Mouse (Mus musculus) embryonic facial prominence, embryonic 15.5 days (tissue): Measurements from ENCODE around the gene Ovol3. TPM values are rescaled to one million over a fixed set of nuclear protein-coding genes. Genes with fewer than 3 reads are reported as not detected.
"Not testable (repeated sequence)": the region's sequence is repeated elsewhere in the genome, so short reads cannot be mapped to it uniquely, and the experiment has no call there.

Source experiments
- ATAC-seq: fragments of 200-750 bp; cut with Nextera tagmentation; 2 replicates; pipeline ENCODE4 v1.8.0; 2017; ENCODE audit warnings: low read depth, moderate TSS enrichment; ENCODE audit not compliant: insufficient number of reproducible peaks, low FRiP score, low TSS enrichment
- H3K27ac ChIP-seq: fragments of 300-500 bp; sonication (generic); replicated peaks from 2 replicates; pipeline ENCODE4 v1.5.1; 2015; ENCODE audit warnings: mild to moderate bottlenecking, inconsistent platforms
- H3K27me3 ChIP-seq: fragments of 300-500 bp; sonication (generic); 2 replicates; pipeline ENCODE4 v1.6.1; 2015; ENCODE audit warnings: inconsistent platforms
- H3K36me3 ChIP-seq: fragments of 300-500 bp; sonication (generic); 2 replicates; pipeline ENCODE4 v1.6.1; 2015; ENCODE audit warnings: mild to moderate bottlenecking, inconsistent platforms
- H3K4me1 ChIP-seq: fragments of 300-500 bp; sonication (generic); 2 replicates; pipeline ENCODE4 v1.6.1; 2015; ENCODE audit warnings: inconsistent platforms
- H3K4me2 ChIP-seq: fragments of 300-500 bp; sonication (generic); replicated peaks from 2 replicates; pipeline ENCODE4 v1.6.1; 2015; ENCODE audit warnings: mild to moderate bottlenecking, inconsistent platforms
- H3K4me3 ChIP-seq: fragments of 300-500 bp; sonication (generic); replicated peaks from 2 replicates; pipeline ENCODE4 v1.5.1; 2015; ENCODE audit warnings: mild to moderate bottlenecking, inconsistent platforms
- H3K9ac ChIP-seq: fragments of 300-500 bp; sonication (generic); 2 replicates; pipeline ENCODE4 v1.6.1; 2015; ENCODE audit warnings: inconsistent platforms
- H3K9me3 ChIP-seq: fragments of 300-500 bp; sonication (generic); replicated peaks from 2 replicates; pipeline ENCODE4 v1.6.1; 2016; ENCODE audit warnings: inconsistent platforms
- WGBS: fragments of 180-500 bp; shearing (Covaris S2); methylation state at CpG from one replicate; pipeline ENCODE4 v1.1.7; 2015; 5-methylcytosine and 5-hydroxymethylcytosine counted together
- polyA plus RNA-seq: library from polyadenylated mRNA; unstranded; fragments of >200 nt; fragmentation: Nextera tagmentation; extraction: Ambion mirVana; gene quantifications from 2 replicates; pipeline ENCODE4 v1.2.1, GENCODE M21; 2015

Gene Ovol3
- polyA plus RNA-seq, 1 experiment from 2014 or later = 0.31 TPM

GRCm38 (mm10) chr7:30202895-30203690, 32.4 kb downstream of the Ovol3 start:
- no peaks in the 10 kb centered on the region for H3K9me3 ChIP-seq
- no peak overlapping the region for H3K4me2 ChIP-seq
- H3K9ac ChIP-seq = no peak overlapping the region
- no peak overlapping the region for H3K4me3 ChIP-seq
- no peaks in the 10 kb centered on the region for H3K36me3 ChIP-seq
- ATAC-seq = no peak
- H3K27ac ChIP-seq = no peak overlapping the region
- H3K27me3 ChIP-seq = no peaks in the 10 kb centered on the region
- WGBS = 69% methylated on average over 11 of the region's 11 CpGs
- H3K4me1 ChIP-seq = peaks cover 4% of the 10 kb centered on the region; the same call in 1 of the 2 replicates

GRCm38 (mm10) chr7:30200661-30201060, 34.9 kb downstream of the Ovol3 start:
- not testable (repeated sequence) for H3K27ac ChIP-seq, H3K36me3 ChIP-seq
- 82% methylated on average over 5 of the region's 5 CpGs for WGBS

GRCm38 (mm10) chr7:30200200-30200599, 35.3 kb downstream of the Ovol3 start:
- Histone ChIP-seq H3K27ac (no peak overlapping the region), H3K9me3 (no peaks in the 10 kb centered on the region), H3K4me3 (no peak overlapping the region), H3K4me2 (no peak overlapping the region), H3K27me3 (no peaks in the 10 kb centered on the region), H3K4me1 (peaks cover 7% of the 10 kb centered on the region), H3K36me3 (no peaks in the 10 kb centered on the region), H3K9ac (no peak overlapping the region)
- 74% methylated on average over 5 of the region's 5 CpGs for WGBS
- no peak for ATAC-seq

More at GRCm38 (mm10) chr7:30200661-30201060, 34.9 kb downstream of the Ovol3 start:
- H3K9me3 ChIP-seq, H3K27me3 ChIP-seq, ATAC-seq, H3K4me2 ChIP-seq, H3K9ac ChIP-seq, H3K4me1 ChIP-seq, H3K4me3 ChIP-seq: not testable (repeated sequence)

DNA sequence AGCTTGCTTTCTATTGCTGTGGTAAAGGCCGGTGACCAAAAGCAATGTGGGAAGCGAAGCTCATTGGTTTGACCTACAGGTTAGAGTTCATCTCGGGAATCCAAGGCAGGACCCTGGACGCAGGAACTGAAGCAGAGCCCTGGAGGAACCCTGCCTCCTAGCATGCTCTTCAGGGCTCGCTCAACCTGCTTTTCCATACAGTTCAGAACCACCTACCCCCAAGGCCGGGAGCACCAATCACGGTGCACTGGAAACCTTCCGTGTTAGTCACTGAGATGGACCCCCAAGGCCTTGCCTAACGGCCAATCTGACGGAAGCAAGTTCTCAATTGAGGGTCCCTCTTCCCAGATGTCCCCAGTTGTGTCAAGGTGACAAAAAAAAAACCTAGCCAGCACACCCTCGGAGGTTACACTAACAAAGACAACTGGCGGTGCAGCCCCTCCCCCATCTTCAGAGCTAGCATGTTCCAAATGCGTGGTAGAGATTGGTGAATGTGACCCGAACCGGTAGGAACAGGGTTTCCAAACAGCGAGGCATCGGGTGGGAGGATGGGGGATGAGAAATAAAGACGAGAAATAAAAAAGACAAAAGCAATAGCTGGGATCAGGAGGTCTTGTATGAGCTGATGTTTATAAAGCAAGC, 35.9 kb downstream of the Ovol3 start:
- no peak for ATAC-seq
- Histone ChIP-seq H3K36me3 (no peaks in the 10 kb centered on the region), H3K4me2 (no peak overlapping the region), H3K4me3 (no peak overlapping the region), H3K4me1 (peaks cover 10% of the 10 kb centered on the region), H3K27me3 (no peaks in the 10 kb centered on the region), H3K27ac (no peak overlapping the region), H3K9ac (no peak overlapping the region), H3K9me3 (no peaks in the 10 kb centered on the region)
- 73% methylated on average over 18 of the region's 18 CpGs for WGBS

- Histone ChIP-seq H3K4me1 (peaks cover 11% of the 10 kb centered on the region), H3K9me3 (no peaks in the 10 kb centered on the region), H3K4me3 (peak within 1 kb of the TSS; percentile 19; the same call in 1 of the 2 replicates), H3K4me2 (peak within 1 kb of the TSS; percentile 36), H3K27ac (peak within 1 kb of the TSS; percentile 48; the same call in 1 of the 2 replicates), H3K36me3 (no peaks in the 10 kb centered on the region), H3K27me3 (no peaks in the 10 kb centered on the region), H3K9ac (no peak within 1 kb of the TSS)
- ATAC-seq = no peak
- WGBS = 5% methylated on average over 8 of the region's 8 CpGs
Measured at GRCm38 (mm10) chr7:30198481-30198971, 37.0 kb downstream of the Ovol3 start, which contains the start of gene Capns1. Gene Capns1 (minus strand): TSS chr7:30198811.

- H3K4me2 ChIP-seq = no peak overlapping the region
- ATAC-seq = no peak
- H3K4me1 ChIP-seq = peaks cover 20% of the 10 kb centered on the region
- H3K9me3 ChIP-seq = no peaks in the 10 kb centered on the region
- peak overlapping the region; percentile 14; the same call in 1 of the 2 replicates for H3K27ac ChIP-seq
- WGBS = 57% methylated on average over 5 of the region's 5 CpGs
- no peak overlapping the region for H3K9ac ChIP-seq
- no peaks in the 10 kb centered on the region for H3K27me3 ChIP-seq
- H3K36me3 ChIP-seq = no peaks in the 10 kb centered on the region
- no peak overlapping the region for H3K4me3 ChIP-seq
Measured at GRCm38 (mm10) chr7:30197592-30198129, 37.9 kb downstream of the Ovol3 start.

DNA sequence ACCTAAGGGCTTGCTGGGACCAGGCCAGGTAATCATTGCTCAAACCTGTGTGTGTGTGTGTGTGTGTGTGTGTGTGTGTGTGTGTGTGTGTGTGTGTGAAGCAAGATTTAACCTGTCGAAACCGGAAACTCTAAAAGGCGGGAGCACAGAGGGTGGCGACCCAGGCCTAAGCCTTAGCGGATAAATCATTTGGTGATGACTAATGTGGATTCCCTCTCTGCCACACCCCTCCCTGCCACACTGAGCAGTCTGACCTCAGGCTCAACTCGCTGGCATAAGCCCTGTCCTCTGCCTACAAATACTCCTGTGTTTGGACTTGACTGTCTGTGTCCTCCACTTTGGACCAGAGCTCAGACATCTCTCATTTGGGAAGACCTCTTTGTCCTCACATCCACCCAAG, 39.4 kb downstream of the Ovol3 start:
- 64% methylated on average over 6 of the region's 6 CpGs for WGBS
- peaks cover 14% of the 10 kb centered on the region for H3K36me3 ChIP-seq
- no peak overlapping the region for H3K4me2 ChIP-seq

GRCm38 (mm10) chr7:30195461-30195860, 40.1 kb downstream of the Ovol3 start:
- peaks cover 21% of the 10 kb centered on the region for H3K36me3 ChIP-seq
- no peaks in the 10 kb centered on the region for H3K9me3 ChIP-seq
- H3K4me2 ChIP-seq = peak overlapping the region; percentile 67; the same call in 1 of the 2 replicates
- H3K27me3 ChIP-seq = no peaks in the 10 kb centered on the region
- no peak for ATAC-seq
- H3K4me3 ChIP-seq = no peak overlapping the region
- H3K27ac ChIP-seq = 0 out of 2 replicates have a peak overlapping the region, but pooled peaks have one; percentile 18
- 67% methylated on average over 6 of the region's 6 CpGs for WGBS
- no peak overlapping the region for H3K9ac ChIP-seq
- H3K4me1 ChIP-seq = peaks cover 24% of the 10 kb centered on the region

More for the DNA sequence above, 39.4 kb downstream of the Ovol3 start:
- no peak for ATAC-seq
- Histone ChIP-seq H3K27ac (no peak overlapping the region), H3K27me3 (no peaks in the 10 kb centered on the region), H3K4me3 (no peak overlapping the region), H3K4me1 (peaks cover 24% of the 10 kb centered on the region), H3K9ac (no peak overlapping the region), H3K9me3 (no peaks in the 10 kb centered on the region)

GRCm38 (mm10) chr7:30194884-30195283, 40.6 kb downstream of the Ovol3 start:
- Histone ChIP-seq H3K4me1 (peaks cover 24% of the 10 kb centered on the region), H3K4me3 (peak overlapping the region; percentile 76), H3K27ac (peak overlapping the region; percentile 93), H3K9ac (peak overlapping the region; percentile 73), H3K4me2 (peak overlapping the region; percentile 67), H3K36me3 (peaks cover 27% of the 10 kb centered on the region), H3K27me3 (no peaks in the 10 kb centered on the region), H3K9me3 (no peaks in the 10 kb centered on the region)
- ATAC-seq = peak; percentile 89
- WGBS = under 1% methylated on average over 28 of the region's 28 CpGs

DNA sequence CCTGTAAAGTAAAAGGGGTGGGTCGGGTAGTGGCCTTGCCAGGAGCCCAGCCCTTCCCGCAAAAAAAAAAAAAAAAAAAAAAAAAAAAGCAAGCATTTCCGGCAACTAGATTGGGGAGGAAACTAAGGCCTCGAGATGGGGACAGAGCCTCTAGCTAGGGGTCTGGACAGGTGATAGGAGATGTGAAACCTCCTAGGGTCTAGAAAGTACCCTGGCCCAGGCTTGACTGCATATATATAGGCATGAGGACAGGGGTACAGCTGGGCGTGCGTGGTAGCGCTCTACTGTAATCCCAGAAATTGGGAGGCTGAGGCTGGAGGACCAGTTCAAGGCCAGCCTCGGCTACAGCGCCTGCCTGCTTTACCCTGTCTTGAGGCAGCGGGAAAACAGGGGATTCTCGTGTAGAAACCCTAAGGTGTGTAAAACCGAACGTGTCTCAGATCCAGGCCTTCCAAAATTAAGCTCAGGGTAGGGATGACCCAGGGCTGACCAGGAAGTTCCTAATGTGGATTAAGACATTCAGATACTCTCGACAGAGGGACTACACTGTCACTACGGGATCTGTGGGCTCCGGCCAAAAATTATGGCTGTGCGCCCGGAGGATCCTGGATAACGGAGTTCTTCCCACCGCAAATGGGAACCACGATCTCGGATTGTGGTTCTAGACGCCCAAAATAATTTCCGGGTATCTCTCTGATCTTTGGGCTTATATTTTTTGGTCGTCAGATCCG, 41.3 kb downstream of the Ovol3 start:
- ATAC-seq = peak; percentile 31
- peak overlapping the region; percentile 93 for H3K27ac ChIP-seq
- H3K36me3 ChIP-seq = peaks cover 31% of the 10 kb centered on the region
- H3K4me2 ChIP-seq = peak overlapping the region; percentile 67
- H3K27me3 ChIP-seq = no peaks in the 10 kb centered on the region
- peak overlapping the region; percentile 76 for H3K4me3 ChIP-seq
- peak overlapping the region; percentile 73 for H3K9ac ChIP-seq
- under 1% methylated on average over 26 of the region's 26 CpGs for WGBS
- no peaks in the 10 kb centered on the region for H3K9me3 ChIP-seq
- peaks cover 24% of the 10 kb centered on the region for H3K4me1 ChIP-seq
